Mouse (Mus musculus) liver, embryonic 15.5 days (tissue): ENCODE measurements around the gene Ltbp3. TPM values are rescaled to one million over a fixed set of nuclear protein-coding genes. Genes with fewer than 3 reads are reported as not detected.

Source experiments
- ATAC-seq: fragments of 200-750 bp; cut with Nextera tagmentation; 2 replicates; pipeline ENCODE4 v1.8.0; 2017; ENCODE audit warnings: moderate number of reproducible peaks, mild to moderate bottlenecking, moderate library complexity; ENCODE audit not compliant: insufficient read depth
- H3K27ac ChIP-seq: fragments of 300-500 bp; sonication (generic); replicated peaks from 2 replicates; pipeline ENCODE4 v1.5.1; 2015; ENCODE audit warnings: mild to moderate bottlenecking, inconsistent platforms
- H3K27me3 ChIP-seq: fragments of 300-500 bp; sonication (generic); 2 replicates; pipeline ENCODE4 v1.6.1; 2015; ENCODE audit warnings: mild to moderate bottlenecking, inconsistent platforms
- H3K36me3 ChIP-seq: fragments of 300-500 bp; sonication (generic); replicated peaks from 2 replicates; pipeline ENCODE4 v1.6.1; 2015; ENCODE audit warnings: moderate library complexity, mild to moderate bottlenecking, inconsistent platforms
- H3K4me1 ChIP-seq: fragments of 300-500 bp; sonication (generic); replicated peaks from 2 replicates; pipeline ENCODE4 v1.6.1; 2015; ENCODE audit warnings: inconsistent platforms
- H3K4me2 ChIP-seq: fragments of 300-500 bp; sonication (generic); 2 replicates; pipeline ENCODE4 v1.6.1; 2015; ENCODE audit warnings: moderate library complexity, mild to moderate bottlenecking, inconsistent platforms
- H3K4me3 ChIP-seq: fragments of 300-500 bp; sonication (generic); replicated peaks from 2 replicates; pipeline ENCODE4 v1.5.1; 2015; ENCODE audit warnings: mild to moderate bottlenecking, inconsistent platforms
- H3K9ac ChIP-seq: fragments of 300-500 bp; sonication (generic); 2 replicates; pipeline ENCODE4 v1.6.1; 2015; ENCODE audit warnings: moderate library complexity, mild to moderate bottlenecking, inconsistent platforms
- H3K9me3 ChIP-seq: fragments of 300-500 bp; sonication (generic); replicated peaks from 2 replicates; pipeline ENCODE4 v1.6.1; 2016; ENCODE audit warnings: inconsistent platforms
- WGBS: fragments of 180-500 bp; shearing (Covaris S2); methylation state at CpG from one replicate; pipeline ENCODE4 v1.1.7; 2015; ENCODE audit warnings: mixed read lengths; ENCODE audit not compliant: insufficient replicate concordance; 5-methylcytosine and 5-hydroxymethylcytosine counted together
- polyA plus RNA-seq: library from polyadenylated mRNA; unstranded; fragments of >200 nt; fragmentation: Nextera tagmentation; extraction: Ambion mirVana; gene quantifications from 2 replicates; pipeline ENCODE4 v1.2.1, GENCODE M21; 2015

Ltbp3 gene
- polyA plus RNA-seq, 1 experiment from 2014 or later, result 1.2 TPM

DNA sequence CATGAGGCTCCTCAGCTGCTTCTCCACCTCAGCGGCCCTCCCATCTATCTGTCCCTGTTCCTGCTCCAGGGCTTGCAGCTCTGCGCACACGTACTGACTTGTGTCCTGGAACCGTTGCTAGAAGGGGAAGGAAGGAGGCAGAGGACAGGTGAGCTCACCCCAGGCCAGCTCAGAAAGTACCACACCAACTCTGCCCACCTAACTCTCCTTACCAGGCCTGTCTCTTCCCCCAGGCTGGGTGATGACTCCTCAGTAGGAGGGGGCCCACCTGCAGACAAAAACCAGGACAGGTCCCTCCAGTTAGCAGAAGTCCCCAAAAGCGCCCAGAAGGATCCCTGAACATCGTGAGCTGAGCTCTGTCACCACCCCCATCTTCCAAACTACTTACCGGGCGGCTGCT lies 30.1 kb upstream of the Ltbp3 start:
- Histone ChIP-seq H3K36me3 (peaks cover 97% of the 10 kb centered on the region), H3K4me2 (no peak overlapping the region), H3K9ac (no peak overlapping the region), H3K9me3 (no peaks in the 10 kb centered on the region), H3K27me3 (no peaks in the 10 kb centered on the region), H3K4me1 (peaks cover 62% of the 10 kb centered on the region), H3K27ac (0 out of 2 replicates have a peak overlapping the region, but pooled peaks have one; percentile 6), H3K4me3 (no peak overlapping the region)
- no peak for ATAC-seq
- 94% methylated on average over 8 of the region's 8 CpGs for WGBS

DNA sequence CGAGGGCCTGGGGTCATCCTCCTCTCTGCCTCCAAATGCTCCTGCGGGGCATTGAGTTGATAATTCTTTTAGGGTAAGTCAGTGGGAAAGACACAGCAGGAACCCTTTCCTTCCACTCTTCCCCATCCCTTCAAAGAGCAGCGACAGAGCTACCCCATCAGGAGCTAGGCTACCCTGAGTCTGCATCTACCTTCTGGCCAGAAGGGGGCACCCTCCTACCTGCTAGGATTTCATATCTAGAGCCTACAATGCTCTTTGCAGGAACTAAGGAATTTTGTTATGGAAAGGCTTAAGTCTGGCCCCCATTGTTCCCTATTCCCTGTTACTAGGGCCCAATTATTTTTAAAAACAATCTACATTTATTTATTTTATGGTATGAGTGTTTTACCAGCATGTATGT lies 29.5 kb upstream of the Ltbp3 start:
- Histone ChIP-seq H3K4me3 (no peak overlapping the region), H3K4me1 (peaks cover 62% of the 10 kb centered on the region), H3K4me2 (no peak overlapping the region), H3K36me3 (peaks cover 99% of the 10 kb centered on the region), H3K27ac (0 out of 2 replicates have a peak overlapping the region, but pooled peaks have one; percentile 6), H3K9me3 (no peaks in the 10 kb centered on the region), H3K9ac (no peak overlapping the region), H3K27me3 (no peaks in the 10 kb centered on the region)
- ATAC-seq, result no peak
- 45% methylated on average over 3 of the region's 3 CpGs for WGBS

DNA sequence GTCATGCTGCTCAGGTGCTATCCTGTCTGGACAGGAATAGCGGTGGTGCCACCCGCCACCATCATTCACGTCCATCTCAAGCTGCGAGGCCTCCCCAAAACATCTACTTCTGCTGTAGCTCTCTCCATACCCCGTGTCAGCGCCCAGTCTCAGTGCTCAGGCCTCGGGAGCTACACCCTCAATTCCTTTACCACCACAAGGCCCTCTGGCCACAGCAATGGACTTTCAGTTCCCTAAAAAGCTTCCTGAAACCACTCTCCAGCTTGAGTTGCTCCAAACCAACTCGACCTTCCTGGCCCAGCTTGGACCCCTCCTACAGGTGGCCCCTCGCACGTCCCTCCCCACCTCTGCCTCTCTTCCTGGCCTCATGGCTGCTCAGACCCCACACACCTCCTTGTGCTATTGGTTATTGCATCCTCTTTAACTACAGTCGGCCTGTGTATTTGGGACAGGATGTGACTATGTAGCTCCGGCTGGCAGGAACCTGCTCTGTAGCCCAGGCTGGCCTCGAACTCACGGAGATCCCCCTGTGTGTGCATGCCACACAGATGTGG lies 28.7 kb upstream of the Ltbp3 start:
- no peak overlapping the region for H3K4me3 ChIP-seq
- no peak overlapping the region for H3K9ac ChIP-seq
- no peaks in the 10 kb centered on the region for H3K27me3 ChIP-seq
- H3K27ac ChIP-seq, result peak overlapping the region; percentile 31
- WGBS, result 76% methylated on average over 14 of the region's 14 CpGs
- peaks cover 63% of the 10 kb centered on the region for H3K4me1 ChIP-seq
- peaks cover 99% of the 10 kb centered on the region for H3K36me3 ChIP-seq
- 0 out of 2 replicates have a peak, but pooled peaks have one; percentile 6 for ATAC-seq
- H3K4me2 ChIP-seq, result no peak overlapping the region
- H3K9me3 ChIP-seq, result no peaks in the 10 kb centered on the region

DNA sequence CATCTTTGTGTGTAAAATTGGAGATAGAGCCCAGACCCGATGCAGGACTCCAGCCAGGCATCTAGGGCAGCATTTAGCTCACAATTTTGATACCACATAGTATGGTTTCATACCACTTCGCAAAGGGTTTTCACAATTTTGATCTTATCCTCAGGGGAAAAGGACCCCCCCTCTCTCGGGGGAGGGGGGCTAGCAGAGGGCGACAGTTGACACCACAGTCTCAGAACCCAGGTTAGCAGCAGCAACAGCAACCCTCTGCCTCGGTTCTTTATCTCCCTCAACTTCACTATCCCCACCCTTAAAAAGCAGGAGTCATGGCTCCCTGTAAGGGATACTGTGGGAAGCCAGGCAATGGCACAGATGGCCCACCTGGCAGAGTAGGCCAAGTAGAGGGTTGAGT lies 27.4 kb upstream of the Ltbp3 start:
- 57% methylated on average over 5 of the region's 5 CpGs for WGBS
- Histone ChIP-seq H3K27ac (peak overlapping the region; percentile 31), H3K9me3 (no peaks in the 10 kb centered on the region), H3K9ac (0 out of 2 replicates have a peak overlapping the region, but pooled peaks have one; percentile 0), H3K36me3 (peaks cover 99% of the 10 kb centered on the region), H3K4me1 (peaks cover 73% of the 10 kb centered on the region), H3K4me3 (peak overlapping the region; percentile 6; the same call in 1 of the 2 replicates), H3K27me3 (no peaks in the 10 kb centered on the region), H3K4me2 (peak overlapping the region; percentile 38)
- ATAC-seq, result no peak

DNA sequence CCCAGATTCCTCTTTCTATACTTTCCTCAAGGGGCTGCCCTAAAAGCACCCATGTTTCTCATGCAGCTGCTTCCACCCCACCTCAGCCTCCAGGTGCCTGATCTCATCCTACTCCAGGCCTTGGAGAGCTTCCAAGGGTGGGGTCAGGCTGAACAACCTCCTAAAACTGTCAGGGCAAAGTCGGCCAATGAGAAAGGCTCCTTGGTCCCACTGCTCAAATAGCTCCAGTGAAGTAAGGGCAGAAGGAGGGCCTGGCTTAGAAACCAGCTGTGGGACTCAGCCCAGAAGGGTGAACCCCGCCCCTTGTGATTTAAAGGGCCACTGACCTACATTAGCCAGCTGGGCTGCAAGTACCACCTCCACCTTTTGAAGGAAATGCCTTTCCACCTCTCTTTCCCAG lies 27.0 kb upstream of the Ltbp3 start:
- Histone ChIP-seq H3K4me1 (peaks cover 77% of the 10 kb centered on the region), H3K4me2 (peak overlapping the region; percentile 38), H3K9me3 (no peaks in the 10 kb centered on the region), H3K4me3 (peak overlapping the region; percentile 6; the same call in 1 of the 2 replicates), H3K27me3 (no peaks in the 10 kb centered on the region), H3K36me3 (peaks cover 99% of the 10 kb centered on the region), H3K27ac (peak overlapping the region; percentile 31), H3K9ac (peak overlapping the region; percentile 0; the same call in 1 of the 2 replicates)
- peak; percentile 52 for ATAC-seq
- WGBS, result 17% methylated on average over 2 of the region's 2 CpGs

DNA sequence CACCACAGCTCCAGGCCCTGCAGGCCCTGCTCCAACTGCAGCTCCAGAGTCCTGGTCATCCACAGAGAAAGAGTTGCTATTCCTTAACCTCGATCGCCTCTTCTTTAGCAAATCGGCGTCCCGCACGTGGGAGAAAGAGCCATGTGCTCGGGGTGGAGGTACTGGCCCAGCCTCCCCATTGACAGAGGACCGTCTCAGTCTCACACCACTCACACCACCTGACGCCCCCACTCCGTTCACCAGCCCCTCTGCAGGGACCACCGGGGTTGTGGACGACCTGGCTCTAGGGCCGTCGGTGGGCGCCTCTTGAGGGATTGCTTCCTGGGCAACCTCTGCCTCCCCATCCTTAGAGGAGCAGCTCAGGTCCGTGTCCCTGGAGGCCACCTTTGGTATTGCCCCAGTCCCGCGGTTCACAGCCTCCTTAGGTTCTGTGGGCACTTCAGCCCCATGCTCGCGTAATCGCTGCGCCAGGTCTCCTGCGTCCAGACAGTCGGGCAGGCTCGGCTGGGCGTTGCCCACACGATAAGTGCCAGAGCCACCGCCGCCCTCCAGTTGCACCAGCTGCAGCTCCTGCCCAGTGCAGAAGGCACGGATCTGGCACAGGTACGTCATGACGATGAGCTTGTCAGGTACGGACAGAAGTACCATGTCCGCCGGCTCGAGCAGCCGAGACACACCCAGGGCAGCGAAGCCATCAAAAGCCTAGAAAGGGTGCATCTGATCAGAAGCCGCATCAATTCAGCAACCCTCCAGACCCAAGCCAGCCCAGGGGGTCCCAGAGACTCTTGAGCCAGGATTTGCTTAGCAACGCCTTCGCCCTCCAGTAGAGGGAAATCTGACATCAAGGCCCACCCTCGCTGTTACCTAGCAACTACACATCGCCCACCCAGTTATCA lies 24.7 kb upstream of the Ltbp3 start:
- WGBS, result 74% methylated on average over 43 of the region's 43 CpGs
- Histone ChIP-seq H3K27ac (peak overlapping the region; percentile 31), H3K9me3 (no peaks in the 10 kb centered on the region), H3K36me3 (peaks cover 100% of the 10 kb centered on the region), H3K4me3 (peak overlapping the region; percentile 7; the same call in 1 of the 2 replicates), H3K27me3 (no peaks in the 10 kb centered on the region), H3K9ac (no peak overlapping the region), H3K4me2 (peak overlapping the region; percentile 36), H3K4me1 (peaks cover 97% of the 10 kb centered on the region)
- ATAC-seq, result peak; percentile 33

DNA sequence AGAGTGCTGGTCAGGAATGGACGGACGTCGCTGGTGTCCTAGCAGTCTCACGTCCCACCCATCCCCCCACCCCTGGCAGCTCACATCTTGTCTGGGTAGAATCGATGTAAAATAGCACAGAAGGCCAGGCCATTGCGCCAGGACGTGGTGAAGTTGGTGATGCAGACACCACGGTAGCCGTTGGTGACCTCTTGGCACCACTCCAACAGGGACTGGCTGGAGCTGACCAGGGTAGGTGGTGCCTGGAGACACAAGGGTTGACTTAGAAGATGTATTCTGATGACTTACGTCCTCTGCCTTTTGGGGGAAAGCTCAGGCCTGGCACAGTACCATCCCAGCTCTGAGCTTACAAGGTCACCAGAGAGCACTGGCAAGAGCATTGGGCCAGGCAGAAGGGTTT lies 23.7 kb upstream of the Ltbp3 start:
- H3K4me2 ChIP-seq, result peak overlapping the region; percentile 4; the same call in 1 of the 2 replicates
- ATAC-seq, result no peak
- no peak overlapping the region for H3K9ac ChIP-seq
- H3K27me3 ChIP-seq, result no peaks in the 10 kb centered on the region
- H3K27ac ChIP-seq, result no peak overlapping the region
- H3K9me3 ChIP-seq, result no peaks in the 10 kb centered on the region
- peaks cover 100% of the 10 kb centered on the region for H3K36me3 ChIP-seq
- no peak overlapping the region for H3K4me3 ChIP-seq
- 78% methylated on average over 10 of the region's 10 CpGs for WGBS
- H3K4me1 ChIP-seq, result peaks cover 97% of the 10 kb centered on the region

DNA sequence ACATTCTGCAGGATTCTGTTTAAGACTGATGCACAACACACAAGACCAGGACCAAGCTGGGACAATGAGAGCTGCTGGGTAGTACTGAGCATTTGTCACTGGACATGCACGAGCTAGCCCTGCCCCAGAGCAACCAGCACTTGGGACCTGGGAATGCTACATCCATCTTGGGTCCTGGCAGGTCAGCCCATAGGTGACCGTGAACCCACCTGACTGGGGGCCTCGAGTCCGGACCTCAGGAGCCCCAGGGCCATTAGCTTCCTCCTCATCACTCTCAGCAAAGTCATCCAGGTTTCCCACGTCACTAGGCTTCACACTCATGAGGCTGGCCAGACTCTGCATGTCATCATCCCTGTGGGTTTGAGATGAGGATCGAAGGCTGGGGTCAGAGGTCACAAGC lies 19.5 kb upstream of the Ltbp3 start:
- H3K9ac ChIP-seq, result peak overlapping the region; percentile 15; the same call in 1 of the 2 replicates
- no peaks in the 10 kb centered on the region for H3K27me3 ChIP-seq
- peak overlapping the region; percentile 98 for H3K27ac ChIP-seq
- H3K9me3 ChIP-seq, result no peaks in the 10 kb centered on the region
- 92% methylated on average over 6 of the region's 6 CpGs for WGBS
- H3K4me2 ChIP-seq, result peak overlapping the region; percentile 96
- peaks cover 87% of the 10 kb centered on the region for H3K4me1 ChIP-seq
- 0 out of 2 replicates have a peak overlapping the region, but pooled peaks have one; percentile 3 for H3K4me3 ChIP-seq
- ATAC-seq, result no peak
- H3K36me3 ChIP-seq, result peaks cover 81% of the 10 kb centered on the region

DNA sequence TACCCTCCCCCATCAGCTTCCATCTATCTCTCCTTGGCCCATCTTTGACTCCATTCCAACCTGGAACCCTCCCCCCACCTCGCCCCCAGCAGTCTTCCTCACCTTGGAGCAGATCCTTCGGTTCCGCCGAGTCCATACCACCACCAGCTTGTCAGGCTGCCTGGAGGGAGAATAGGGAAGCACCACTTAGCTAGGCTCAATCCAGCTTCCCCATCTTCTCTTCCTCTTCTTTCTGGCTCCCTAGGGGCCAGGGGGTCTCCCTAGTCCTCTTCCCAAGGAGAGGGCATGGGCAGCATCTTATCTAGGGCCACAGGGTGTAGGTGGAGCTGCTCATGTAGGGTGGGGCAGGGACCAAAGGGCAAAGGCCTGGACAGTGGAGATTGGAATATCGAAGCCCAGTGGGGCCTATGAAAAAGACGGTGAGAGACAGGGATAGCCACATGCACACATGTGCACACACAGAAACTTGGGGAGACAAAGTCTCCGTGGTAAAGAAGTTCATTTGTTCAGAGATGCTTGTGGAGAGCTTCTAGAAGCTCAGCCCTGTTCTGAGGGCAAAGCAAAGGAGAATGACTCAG lies 17.8 kb upstream of the Ltbp3 start:
- peak overlapping the region; percentile 96 for H3K4me2 ChIP-seq
- H3K4me3 ChIP-seq, result peak overlapping the region; percentile 94
- peak; percentile 71 for ATAC-seq
- peaks cover 84% of the 10 kb centered on the region for H3K4me1 ChIP-seq
- H3K27ac ChIP-seq, result peak overlapping the region; percentile 98
- no peaks in the 10 kb centered on the region for H3K27me3 ChIP-seq
- 32% methylated on average over 7 of the region's 7 CpGs for WGBS
- H3K9ac ChIP-seq, result peak overlapping the region; percentile 98
- no peaks in the 10 kb centered on the region for H3K9me3 ChIP-seq
- peaks cover 65% of the 10 kb centered on the region for H3K36me3 ChIP-seq

DNA sequence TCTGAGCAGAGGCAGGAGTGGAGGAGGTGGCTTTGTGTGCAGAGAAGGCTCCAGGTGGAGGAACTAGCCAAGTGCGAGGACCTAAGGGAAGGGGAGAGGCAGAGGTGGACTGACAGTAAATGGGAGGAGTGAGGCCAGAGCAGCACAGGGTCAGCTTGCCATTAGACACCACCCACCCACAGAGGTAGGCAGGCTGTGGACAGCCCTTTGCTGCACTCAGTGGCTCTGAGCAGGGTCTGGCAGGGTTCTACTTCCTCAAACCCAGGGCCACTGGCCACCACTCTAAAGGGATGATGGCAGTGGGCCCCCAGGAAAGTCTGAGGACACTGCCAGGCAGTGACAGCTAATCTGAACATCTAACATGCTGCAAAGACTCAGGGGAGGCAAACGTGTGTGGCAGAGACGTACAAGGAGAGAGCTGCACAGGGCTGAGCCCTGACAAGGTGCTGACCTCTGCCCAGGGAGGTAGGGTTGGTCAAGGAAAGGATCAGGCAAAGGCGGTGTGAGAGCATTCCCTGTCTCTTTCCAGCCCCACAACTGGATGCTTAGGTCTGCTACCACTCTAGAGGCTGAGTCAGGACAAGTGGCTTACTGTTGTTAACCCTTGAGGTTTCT lies 16.7 kb upstream of the Ltbp3 start:
- Histone ChIP-seq H3K4me1 (peaks cover 87% of the 10 kb centered on the region), H3K36me3 (peaks cover 56% of the 10 kb centered on the region)
- WGBS, result 13% methylated on average over 4 of the region's 4 CpGs

More for the DNA sequence above, 16.7 kb upstream of the Ltbp3 start:
- H3K4me3 ChIP-seq, result peak overlapping the region; percentile 94
- no peak for ATAC-seq
- H3K9me3 ChIP-seq, result no peaks in the 10 kb centered on the region
- H3K27me3 ChIP-seq, result no peaks in the 10 kb centered on the region
- peak overlapping the region; percentile 98 for H3K9ac ChIP-seq
- peak overlapping the region; percentile 98 for H3K27ac ChIP-seq
- H3K4me2 ChIP-seq, result peak overlapping the region; percentile 96
